Mouse (Mus musculus) heart, adult 11 months (tissue): ENCODE measurements around the gene Cpm.

Experiments
- DNase-seq: peaks from one replicate; pipeline ENCODE4 v3.0.0; 2022

The Cpm gene

GRCm38 (mm10) chr10:117650042-117650655, 20.8 kb downstream of the Cpm start:
- no peak for DNase-seq

GRCm38 (mm10) chr10:117650725-117651124, 21.4 kb downstream of the Cpm start:
- DNase-seq, result no peak

GRCm38 (mm10) chr10:117651587-117652377, 22.5 kb downstream of the Cpm start:
- DNase-seq, result no peak

GRCm38 (mm10) chr10:117652378-117652774, 23.1 kb downstream of the Cpm start:
- DNase-seq, result no peak

- DNase-seq, result no peak
These were observed 23.9 kb downstream of the Cpm start for GRCm38 (mm10) chr10:117652930-117653778.

GRCm38 (mm10) chr10:117653779-117654173, 24.5 kb downstream of the Cpm start:
- DNase-seq, result no peak

- no peak for DNase-seq
These were observed 25.4 kb downstream of the Cpm start for GRCm38 (mm10) chr10:117654576-117655123.

- DNase-seq, result no peak
These were observed 26.2 kb downstream of the Cpm start for GRCm38 (mm10) chr10:117655460-117655859.

GRCm38 (mm10) chr10:117655908-117656661, 26.8 kb downstream of the Cpm start:
- DNase-seq, result no peak

- DNase-seq, result no peak
These were observed 27.3 kb downstream of the Cpm start for GRCm38 (mm10) chr10:117656662-117656962.

GRCm38 (mm10) chr10:117656985-117657658, 27.8 kb downstream of the Cpm start:
- DNase-seq, result no peak

GRCm38 (mm10) chr10:117657659-117658306, 28.5 kb downstream of the Cpm start:
- no peak for DNase-seq

GRCm38 (mm10) chr10:117658522-117659429, 29.5 kb downstream of the Cpm start:
- no peak for DNase-seq

- no peak for DNase-seq
These were observed 30.1 kb downstream of the Cpm start for GRCm38 (mm10) chr10:117659430-117659813.

GRCm38 (mm10) chr10:117659819-117660218, 30.5 kb downstream of the Cpm start:
- DNase-seq, result peak; percentile 96

- no peak for DNase-seq
These were observed 33.2 kb downstream of the Cpm start for GRCm38 (mm10) chr10:117662316-117663055.

- DNase-seq, result no peak
These were observed 34.0 kb downstream of the Cpm start for GRCm38 (mm10) chr10:117663056-117663864.

- DNase-seq, result peak; percentile 89
These were observed 34.5 kb downstream of the Cpm start for GRCm38 (mm10) chr10:117663865-117664200.
